Mouse (Mus musculus): ENCODE measurements around the gene Abcc5. TPM values are rescaled to one million over a fixed set of nuclear protein-coding genes. Genes with fewer than 3 reads are reported as not detected.
"Not testable (repeated sequence)": the region's sequence is repeated elsewhere in the genome, so short reads cannot be mapped to it uniquely, and the experiment has no call there.

Abcc5 gene
- polyA plus RNA-seq, 1 experiment from 2014 or later: 44.9 TPM

DNA sequence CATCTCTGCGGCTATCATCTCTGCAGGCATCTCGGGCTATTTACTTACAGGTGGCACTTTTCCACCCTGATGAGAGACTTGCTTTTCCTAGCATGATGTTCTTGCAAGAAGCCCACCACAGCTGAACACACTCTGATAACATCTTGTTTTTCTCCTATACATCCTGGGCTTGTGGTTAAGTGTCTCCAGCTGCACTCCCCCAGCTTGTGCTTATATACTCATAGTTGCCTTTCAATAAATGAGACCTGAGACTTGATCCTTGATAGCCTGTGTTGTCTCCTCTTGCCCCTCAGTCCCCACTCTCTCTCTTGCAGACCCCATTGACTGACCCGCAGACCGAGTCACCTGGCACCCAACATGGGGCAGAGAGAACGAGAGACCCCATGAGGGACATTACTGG is 32.5 kb upstream of the Abcc5 start:
- H3K27me3 ChIP-seq (ENCODE audit: control insufficient read depth, insufficient read depth, low read length); H3K4me1 ChIP-seq (ENCODE audit: control insufficient read depth, insufficient read depth, low read length); ATAC-seq (replicated peaks; ENCODE audit: insufficient number of reproducible peaks, low FRiP score, low TSS enrichment, low read depth); H3K4me3 ChIP-seq (ENCODE audit: low read depth, low read length); H3K27ac ChIP-seq (replicated peaks; ENCODE audit: low read depth, low read length); H3K36me3 ChIP-seq (replicated peaks; ENCODE audit: control insufficient read depth, insufficient read depth, low read depth, low read length); H3K9me3 ChIP-seq (replicated peaks; ENCODE audit: control insufficient read depth, low read length); DNase-seq (ENCODE audit: low spot score); H3K4me2 ChIP-seq (ENCODE audit: low read depth, low read length); H3K9ac ChIP-seq (replicated peaks; ENCODE audit: low read length): not testable (repeated sequence)
- 93% methylated on average over 5 of the region's 5 CpGs for WGBS

- no peaks in the 10 kb centered on the region for H3K4me1 ChIP-seq (ENCODE audit: control insufficient read depth, insufficient read depth, low read length)
- no peak for ATAC-seq (replicated peaks; ENCODE audit: insufficient number of reproducible peaks, low FRiP score, low TSS enrichment, low read depth)
- DNase-seq (ENCODE audit: low spot score): no peak
- H3K27me3 ChIP-seq (ENCODE audit: control insufficient read depth, insufficient read depth, low read length): no peaks in the 10 kb centered on the region
- H3K27ac ChIP-seq (replicated peaks; ENCODE audit: low read depth, low read length): no peak overlapping the region
- no peaks in the 10 kb centered on the region for H3K9me3 ChIP-seq (replicated peaks; ENCODE audit: control insufficient read depth, low read length)
- no peak overlapping the region for H3K9ac ChIP-seq (replicated peaks; ENCODE audit: low read length)
- no peak overlapping the region for H3K4me2 ChIP-seq (ENCODE audit: low read depth, low read length)
- 48% methylated on average over 1 of the region's 1 CpGs for WGBS
- H3K4me3 ChIP-seq (ENCODE audit: low read depth, low read length): no peak overlapping the region
- no peaks in the 10 kb centered on the region for H3K36me3 ChIP-seq (replicated peaks; ENCODE audit: control insufficient read depth, insufficient read depth, low read depth, low read length)
Measured at GRCm38 (mm10) chr16:20456106-20456505, 29.9 kb upstream of the Abcc5 start.

GRCm38 (mm10) chr16:20454155-20454654 is 28.0 kb upstream of the Abcc5 start:
- Histone ChIP-seq H3K27ac (replicated peaks; ENCODE audit: low read depth, low read length) (no peak overlapping the region), H3K4me3 (ENCODE audit: low read depth, low read length) (no peak overlapping the region), H3K36me3 (replicated peaks; ENCODE audit: control insufficient read depth, insufficient read depth, low read depth, low read length) (no peaks in the 10 kb centered on the region), H3K4me1 (ENCODE audit: control insufficient read depth, insufficient read depth, low read length) (no peaks in the 10 kb centered on the region), H3K27me3 (ENCODE audit: control insufficient read depth, insufficient read depth, low read length) (no peaks in the 10 kb centered on the region), H3K9ac (replicated peaks; ENCODE audit: low read length) (no peak overlapping the region), H3K4me2 (ENCODE audit: low read depth, low read length) (no peak overlapping the region), H3K9me3 (replicated peaks; ENCODE audit: control insufficient read depth, low read length) (no peaks in the 10 kb centered on the region)
- 95% methylated on average over 6 of the region's 6 CpGs for WGBS
- DNase-seq (ENCODE audit: low spot score): no peak
- ATAC-seq (replicated peaks; ENCODE audit: insufficient number of reproducible peaks, low FRiP score, low TSS enrichment, low read depth): no peak

DNA sequence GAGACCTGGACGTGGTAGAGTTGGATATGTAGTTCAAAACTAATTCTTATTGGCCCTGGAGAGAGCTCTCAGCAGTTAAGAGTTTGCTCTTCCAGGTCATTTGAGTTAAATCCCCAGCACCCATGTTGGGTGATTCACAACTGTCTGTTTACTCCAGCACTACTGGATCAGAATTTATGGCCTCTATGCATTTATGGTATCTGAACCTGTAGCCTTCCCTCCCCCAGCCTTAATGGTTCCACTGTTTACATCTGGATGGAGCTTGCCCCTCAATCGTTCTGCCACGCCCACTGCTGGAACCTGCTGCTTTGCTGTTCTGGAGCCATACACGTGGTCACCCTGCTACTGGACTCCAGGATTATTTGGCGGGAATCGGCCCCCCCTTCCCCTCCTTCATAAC is 25.6 kb upstream of the Abcc5 start:
- Histone ChIP-seq H3K9me3 (replicated peaks; ENCODE audit: control insufficient read depth, low read length) (no peaks in the 10 kb centered on the region), H3K4me1 (ENCODE audit: control insufficient read depth, insufficient read depth, low read length) (no peaks in the 10 kb centered on the region), H3K9ac (replicated peaks; ENCODE audit: low read length) (no peak overlapping the region), H3K27me3 (ENCODE audit: control insufficient read depth, insufficient read depth, low read length) (no peaks in the 10 kb centered on the region), H3K27ac (replicated peaks; ENCODE audit: low read depth, low read length) (no peak overlapping the region), H3K4me2 (ENCODE audit: low read depth, low read length) (no peak overlapping the region), H3K4me3 (ENCODE audit: low read depth, low read length) (no peak overlapping the region), H3K36me3 (replicated peaks; ENCODE audit: control insufficient read depth, insufficient read depth, low read depth, low read length) (no peaks in the 10 kb centered on the region)
- DNase-seq (ENCODE audit: low spot score) (no peak), ATAC-seq (replicated peaks; ENCODE audit: insufficient number of reproducible peaks, low FRiP score, low TSS enrichment, low read depth) (no peak)
- 73% methylated on average over 6 of the region's 6 CpGs for WGBS

DNA sequence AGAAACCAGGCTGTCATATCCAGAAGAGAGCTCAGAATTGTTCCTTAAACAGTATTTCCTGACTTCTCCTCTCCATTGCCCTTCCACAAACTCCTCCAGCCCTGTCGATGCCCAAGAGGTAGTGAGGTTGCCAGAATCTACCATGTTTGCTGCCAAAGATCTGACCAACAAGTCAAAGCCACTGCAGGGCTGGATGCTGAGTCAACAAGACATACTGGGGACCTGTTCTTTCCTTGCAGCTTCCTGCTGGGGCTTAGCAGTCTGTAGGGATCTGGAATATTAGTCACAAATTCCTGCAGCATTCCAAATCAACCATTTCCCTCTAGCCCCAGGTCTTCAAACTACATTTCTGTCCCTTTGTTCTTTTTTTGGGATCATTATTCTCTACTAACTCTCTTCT is 19.7 kb upstream of the Abcc5 start:
- Histone ChIP-seq H3K4me2 (ENCODE audit: low read depth, low read length) (no peak overlapping the region), H3K27me3 (ENCODE audit: control insufficient read depth, insufficient read depth, low read length) (no peaks in the 10 kb centered on the region), H3K9me3 (replicated peaks; ENCODE audit: control insufficient read depth, low read length) (no peaks in the 10 kb centered on the region), H3K27ac (replicated peaks; ENCODE audit: low read depth, low read length) (no peak overlapping the region), H3K4me3 (ENCODE audit: low read depth, low read length) (no peak overlapping the region), H3K9ac (replicated peaks; ENCODE audit: low read length) (no peak overlapping the region), H3K4me1 (ENCODE audit: control insufficient read depth, insufficient read depth, low read length) (no peaks in the 10 kb centered on the region), H3K36me3 (replicated peaks; ENCODE audit: control insufficient read depth, insufficient read depth, low read depth, low read length) (no peaks in the 10 kb centered on the region)
- DNase-seq (ENCODE audit: low spot score): no peak
- WGBS: 86% methylated on average over 1 of the region's 1 CpGs
- no peak for ATAC-seq (replicated peaks; ENCODE audit: insufficient number of reproducible peaks, low FRiP score, low TSS enrichment, low read depth)

- no peak for DNase-seq (ENCODE audit: low spot score)
- 67% methylated on average over 7 of the region's 7 CpGs for WGBS
- H3K9me3 ChIP-seq (replicated peaks; ENCODE audit: control insufficient read depth, low read length): no peaks in the 10 kb centered on the region
Measured at GRCm38 (mm10) chr16:20444831-20445388, 18.7 kb upstream of the Abcc5 start.

DNA sequence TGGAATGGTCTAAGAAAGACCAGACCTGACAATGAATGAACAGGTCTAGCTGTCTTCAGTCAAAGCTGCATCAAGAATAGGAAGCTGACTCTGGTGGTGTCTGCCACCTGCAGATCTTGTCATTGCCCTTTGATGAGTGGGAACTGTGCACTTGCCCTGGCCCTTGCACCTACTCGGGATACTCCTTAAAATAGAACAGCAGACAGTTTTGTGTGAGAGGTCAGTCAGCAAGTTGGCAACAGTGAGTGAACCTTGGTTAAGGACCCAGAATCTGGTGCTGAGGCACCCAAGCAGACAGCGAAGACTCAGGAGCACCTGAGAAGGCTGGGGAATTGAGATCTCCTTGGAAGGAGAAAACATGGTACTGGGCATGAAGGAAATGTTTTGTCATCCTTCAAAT is 16.7 kb upstream of the Abcc5 start:
- no peaks in the 10 kb centered on the region for H3K36me3 ChIP-seq (replicated peaks; ENCODE audit: control insufficient read depth, insufficient read depth, low read depth, low read length)
- no peaks in the 10 kb centered on the region for H3K27me3 ChIP-seq (ENCODE audit: control insufficient read depth, insufficient read depth, low read length)
- H3K9ac ChIP-seq (replicated peaks; ENCODE audit: low read length): no peak overlapping the region
- DNase-seq (ENCODE audit: low spot score) (no peak), ATAC-seq (replicated peaks; ENCODE audit: insufficient number of reproducible peaks, low FRiP score, low TSS enrichment, low read depth) (no peak)
- no peak overlapping the region for H3K4me3 ChIP-seq (ENCODE audit: low read depth, low read length)
- 81% methylated on average over 2 of the region's 2 CpGs for WGBS
- no peaks in the 10 kb centered on the region for H3K9me3 ChIP-seq (replicated peaks; ENCODE audit: control insufficient read depth, low read length)
- H3K4me1 ChIP-seq (ENCODE audit: control insufficient read depth, insufficient read depth, low read length): no peaks in the 10 kb centered on the region
- H3K27ac ChIP-seq (replicated peaks; ENCODE audit: low read depth, low read length): no peak overlapping the region
- H3K4me2 ChIP-seq (ENCODE audit: low read depth, low read length): no peak overlapping the region

More at GRCm38 (mm10) chr16:20444831-20445388, 18.7 kb upstream of the Abcc5 start:
- H3K4me1 ChIP-seq (ENCODE audit: control insufficient read depth, insufficient read depth, low read length): no peaks in the 10 kb centered on the region
- no peaks in the 10 kb centered on the region for H3K27me3 ChIP-seq (ENCODE audit: control insufficient read depth, insufficient read depth, low read length)
- H3K4me3 ChIP-seq (ENCODE audit: low read depth, low read length): no peak overlapping the region
- H3K27ac ChIP-seq (replicated peaks; ENCODE audit: low read depth, low read length): no peak overlapping the region
- H3K9ac ChIP-seq (replicated peaks; ENCODE audit: low read length): no peak overlapping the region
- H3K4me2 ChIP-seq (ENCODE audit: low read depth, low read length): no peak overlapping the region
- no peaks in the 10 kb centered on the region for H3K36me3 ChIP-seq (replicated peaks; ENCODE audit: control insufficient read depth, insufficient read depth, low read depth, low read length)
- ATAC-seq (replicated peaks; ENCODE audit: insufficient number of reproducible peaks, low FRiP score, low TSS enrichment, low read depth): no peak

GRCm38 (mm10) chr16:20438673-20439415 is 12.7 kb upstream of the Abcc5 start:
- Histone ChIP-seq H3K36me3 (replicated peaks; ENCODE audit: control insufficient read depth, insufficient read depth, low read depth, low read length) (no peaks in the 10 kb centered on the region), H3K4me1 (ENCODE audit: control insufficient read depth, insufficient read depth, low read length) (no peaks in the 10 kb centered on the region), H3K4me3 (ENCODE audit: low read depth, low read length) (no peak overlapping the region), H3K9me3 (replicated peaks; ENCODE audit: control insufficient read depth, low read length) (no peaks in the 10 kb centered on the region), H3K9ac (replicated peaks; ENCODE audit: low read length) (no peak overlapping the region), H3K27me3 (ENCODE audit: control insufficient read depth, insufficient read depth, low read length) (no peaks in the 10 kb centered on the region), H3K27ac (replicated peaks; ENCODE audit: low read depth, low read length) (no peak overlapping the region), H3K4me2 (ENCODE audit: low read depth, low read length) (no peak overlapping the region)
- 84% methylated on average over 11 of the region's 11 CpGs for WGBS
- DNase-seq (ENCODE audit: low spot score) (no peak), ATAC-seq (replicated peaks; ENCODE audit: insufficient number of reproducible peaks, low FRiP score, low TSS enrichment, low read depth) (no peak)

All from embryonic facial prominence, embryonic 11.5 days (tissue).